Mouse (Mus musculus) G1E (cell line): ENCODE measurements at regions not wholly inside any gene's neighbourhood (a gene's known extent, or its start where the extent isn't known, plus 50 kb on each side); places are given as distances from the start of the nearest gene placed in this dataset.

Source experiments
- CTCF ChIP-seq: IDR thresholded peaks from 2 replicates; pipeline ENCODE4 v1.5.1; 2012; ENCODE audit warnings: low read depth, low read length, inconsistent platforms, mixed read lengths
- GATA1 ChIP-seq: IDR thresholded peaks from 2 replicates; pipeline ENCODE4 v1.6.1; 2012; ENCODE audit warnings: borderline replicate concordance, low read length, inconsistent platforms, mixed read lengths
- POLR2AphosphoS5 ChIP-seq: IDR thresholded peaks from 2 replicates; pipeline ENCODE4 v1.6.1; 2012; ENCODE audit warnings: low read depth, low read length, inconsistent platforms; ENCODE audit not compliant: insufficient replicate concordance
- TAL1 ChIP-seq: conservative IDR thresholded peaks from 2 replicates; pipeline ENCODE4 v1.6.1; 2012; ENCODE audit warnings: low read depth, low read length, inconsistent platforms, mixed read lengths

DNA sequence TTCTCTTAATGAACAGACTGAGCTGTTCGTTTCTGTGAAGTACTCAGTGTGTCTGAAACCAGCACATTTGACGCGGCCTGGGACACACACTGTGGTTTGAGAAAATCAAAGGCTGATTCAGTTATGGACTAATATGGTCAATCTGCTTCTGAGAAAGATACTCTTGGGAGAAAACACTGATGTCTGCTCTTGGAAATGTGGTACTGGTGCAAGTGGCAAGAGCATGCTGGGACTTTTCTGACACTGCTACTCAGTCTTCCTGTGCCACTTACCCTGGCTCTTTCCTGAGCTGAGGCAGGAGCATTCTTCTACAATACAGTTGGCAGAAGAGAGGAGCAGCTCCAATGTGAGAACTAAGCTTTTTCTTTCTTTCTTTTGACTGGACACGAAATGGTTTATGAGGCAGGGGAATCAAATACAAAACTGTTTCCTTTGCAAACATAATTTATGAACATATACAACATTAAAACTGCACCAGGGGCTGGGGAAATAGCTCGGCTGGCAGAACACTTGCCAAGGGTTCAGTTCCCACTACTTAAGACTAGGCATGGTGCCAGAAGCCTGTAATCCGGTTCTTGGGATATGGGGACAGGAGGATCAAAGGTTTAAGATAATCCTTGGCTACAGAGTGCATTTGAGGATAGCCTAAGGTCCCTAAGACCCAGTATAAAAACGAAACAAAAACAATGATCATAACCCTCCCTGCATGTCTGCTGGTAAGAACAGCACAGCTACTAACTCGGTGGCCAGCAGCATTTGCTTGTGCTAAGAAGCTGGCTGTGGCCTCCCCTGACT, 173.7 kb upstream of the Klf14 start:
- TF ChIP-seq CTCF (no peak), GATA1 (no peak), POLR2AphosphoS5 (no peak), TAL1 (no peak)
